Mouse (Mus musculus) cortical plate, adult 2 months (tissue): ENCODE data around the gene Camsap1.

Source experiments
- CTCF ChIP-seq: fragments of 200-500 bp; IDR thresholded peaks from 2 replicates; pipeline ENCODE4 v1.5.1; 2011; ENCODE audit warnings: mild to moderate bottlenecking, control low read depth, low read length; ENCODE audit not compliant: insufficient read depth; ENCODE audit errors: extremely low read depth
- POLR2A ChIP-seq: fragments of 200-500 bp; IDR thresholded peaks from 2 replicates; pipeline ENCODE4 v1.6.1; 2011; ENCODE audit warnings: mild to moderate bottlenecking, low read length, control low read depth; ENCODE audit not compliant: insufficient read depth; ENCODE audit errors: extremely low read depth

DNA sequence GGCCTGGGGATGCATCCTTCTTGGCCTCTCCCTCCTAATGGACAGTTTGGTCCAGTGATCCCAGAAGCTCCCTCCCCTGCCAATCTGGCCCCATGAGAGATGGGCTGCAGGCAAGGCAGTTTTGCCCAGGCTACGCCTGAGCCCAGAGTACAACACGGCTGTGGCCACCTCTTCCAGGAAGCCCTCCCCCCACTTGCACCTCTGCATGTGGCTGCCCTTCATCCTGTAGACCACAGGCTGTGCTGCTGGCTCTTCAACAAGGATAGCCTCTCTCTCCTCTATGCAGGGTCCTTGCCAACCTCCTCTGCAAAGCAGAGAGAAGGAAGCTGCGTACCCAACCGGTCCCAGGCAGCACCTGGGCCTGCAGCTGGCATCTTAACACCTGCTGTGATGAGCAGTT, 104.0 kb downstream of the Camsap1 start:
- no peak for TF ChIP-seq CTCF
- TF ChIP-seq POLR2A: no peak
